Mouse (Mus musculus) MEL (cell line): ENCODE measurements around the gene Col4a6. TPM values are rescaled to one million over a fixed set of nuclear protein-coding genes. Genes with fewer than 3 reads are reported as not detected.

ENCODE experiments used
- DNase-seq: peaks from one replicate; pipeline ENCODE4 v3.0.0; 2011; ENCODE audit warnings: low read depth, low spot score
- H3K27ac ChIP-seq: 2 replicates; pipeline ENCODE4 v1.5.1; 2012; ENCODE audit warnings: low read depth, mild to moderate bottlenecking, control low read depth, low read length, moderate library complexity; ENCODE audit not compliant: control insufficient read depth
- H3K27me3 ChIP-seq, 2 experiments: fragments of 150-350 bp in 1 of 2; sonication (generic) in 1 of 2; 2 replicates each; pipeline ENCODE4 v1.6.1; 2012; ENCODE audit warnings: low read length in 2 of 2, mild to moderate bottlenecking in 2 of 2, improper control_type of control experiment in 1 of 2, moderate library complexity in 1 of 2; ENCODE audit not compliant: insufficient read depth in 2 of 2, control insufficient read depth in 1 of 2
- H3K36me3 ChIP-seq, 2 experiments: 2 replicates each; pipeline ENCODE4 v1.6.1; 2012 to 2014; ENCODE audit warnings: low read length in 2 of 2, improper control_type of control experiment in 1 of 2, inconsistent platforms in 1 of 2, mild to moderate bottlenecking in 1 of 2; ENCODE audit not compliant: insufficient read depth in 2 of 2, control insufficient read depth in 1 of 2
- H3K4me1 ChIP-seq, 2 experiments: fragments of 150-350 bp in 1 of 2; sonication (generic) in 1 of 2; 2 replicates each; pipeline ENCODE4 v1.6.1; 2012; ENCODE audit warnings: low read length in 2 of 2, improper control_type of control experiment in 1 of 2, mild to moderate bottlenecking in 1 of 2; ENCODE audit not compliant: insufficient read depth in 2 of 2, control insufficient read depth in 1 of 2
- H3K4me3 ChIP-seq, 2 experiments: fragments of 150-350 bp in 1 of 2; sonication (generic) in 1 of 2; 2 replicates each; pipeline ENCODE4 v1.5.1; 2012; ENCODE audit warnings: low read depth in 2 of 2, low read length in 2 of 2, mild to moderate bottlenecking in 2 of 2, moderate library complexity in 2 of 2, control low read depth in 1 of 2, improper control_type of control experiment in 1 of 2; ENCODE audit not compliant: control insufficient read depth in 1 of 2, insufficient read depth in 1 of 2
- H3K79me2 ChIP-seq: 2 replicates; pipeline ENCODE4 v1.6.1; 2012; ENCODE audit warnings: mild to moderate bottlenecking, low read length, moderate library complexity; ENCODE audit not compliant: control insufficient read depth, poor library complexity, insufficient read depth
- H3K9ac ChIP-seq: 2 replicates; pipeline ENCODE4 v1.6.1; 2012; ENCODE audit warnings: low read depth, mild to moderate bottlenecking, control low read depth, low read length, moderate library complexity; ENCODE audit not compliant: control insufficient read depth, poor library complexity, severe bottlenecking
- H3K9me3 ChIP-seq: fragments of 150-350 bp; sonication (generic); replicated peaks from 2 replicates; pipeline ENCODE4 v1.6.1; 2012; ENCODE audit warnings: mild to moderate bottlenecking, low read length, improper control_type of control experiment, moderate library complexity; ENCODE audit not compliant: insufficient read depth
- CHD2 ChIP-seq: IDR thresholded peaks from 2 replicates; pipeline ENCODE4 v1.6.1; 2011; ENCODE audit warnings: low read length, improper control_type of control experiment
- E2F4 ChIP-seq: IDR thresholded peaks from 2 replicates; pipeline ENCODE4 v1.6.1; 2011; ENCODE audit warnings: low read depth, low read length, improper control_type of control experiment, borderline replicate concordance
- ELF1 ChIP-seq: IDR thresholded peaks from 2 replicates; pipeline ENCODE4 v1.6.1; 2014; ENCODE audit warnings: low read depth, mild to moderate bottlenecking, inconsistent platforms, low read length, improper control_type of control experiment, moderate library complexity
- EP300 ChIP-seq, 2 experiments: IDR thresholded peaks; 2 replicates each; pipeline ENCODE4 v1.6.1; 2011; ENCODE audit warnings: improper control_type of control experiment in 2 of 2, low read length in 2 of 2, low read depth in 1 of 2, mild to moderate bottlenecking in 1 of 2
- GABPA ChIP-seq: IDR thresholded peaks from 2 replicates; pipeline ENCODE4 v1.6.1; 2012; ENCODE audit warnings: low read depth, mild to moderate bottlenecking, inconsistent platforms, low read length, improper control_type of control experiment, moderate library complexity
- GATA1 ChIP-seq: IDR thresholded peaks from 2 replicates; pipeline ENCODE4 v1.6.1; 2011; ENCODE audit warnings: low read depth, low read length, improper control_type of control experiment
- HCFC1 ChIP-seq: IDR thresholded peaks from 2 replicates; pipeline ENCODE4 v1.6.1; 2012; ENCODE audit warnings: low read depth, mild to moderate bottlenecking, inconsistent platforms, low read length, improper control_type of control experiment, moderate library complexity
- JUND ChIP-seq: IDR thresholded peaks from 2 replicates; pipeline ENCODE4 v1.6.1; 2011; ENCODE audit warnings: low read depth, mild to moderate bottlenecking, improper control_type of control experiment, low read length
- KAT2A ChIP-seq: conservative IDR thresholded peaks from 2 replicates; pipeline ENCODE4 v1.6.1; 2012; ENCODE audit warnings: low read depth, low read length, improper control_type of control experiment, inconsistent platforms
- MAX ChIP-seq: IDR thresholded peaks from 2 replicates; pipeline ENCODE4 v1.6.1; 2011; ENCODE audit warnings: low read length, improper control_type of control experiment
- MAZ ChIP-seq: IDR thresholded peaks from 2 replicates; pipeline ENCODE4 v1.6.1; 2012; ENCODE audit warnings: low read depth, mild to moderate bottlenecking, inconsistent platforms, low read length, improper control_type of control experiment
- MYB ChIP-seq: IDR thresholded peaks from 2 replicates; pipeline ENCODE4 v1.6.1; 2011; ENCODE audit warnings: mild to moderate bottlenecking, low read depth, low read length, improper control_type of control experiment
- NELFE ChIP-seq: IDR thresholded peaks from 2 replicates; pipeline ENCODE4 v1.6.1; 2011; ENCODE audit warnings: low read depth, low read length, improper control_type of control experiment
- NRF1 ChIP-seq: IDR thresholded peaks from 2 replicates; pipeline ENCODE4 v1.6.1; 2014; ENCODE audit warnings: low read depth, mild to moderate bottlenecking, inconsistent platforms, low read length, improper control_type of control experiment, moderate library complexity; ENCODE audit not compliant: poor library complexity, insufficient read depth, severe bottlenecking
- POLR2A ChIP-seq, 2 experiments: IDR thresholded peaks; 2 replicates each; pipeline ENCODE4 v1.6.1; 2011 to 2012; ENCODE audit warnings: low read length in 2 of 2, mild to moderate bottlenecking in 2 of 2, control low read depth in 1 of 2, improper control_type of control experiment in 1 of 2, low read depth in 1 of 2, moderate library complexity in 1 of 2; ENCODE audit not compliant: control insufficient read depth in 1 of 2, insufficient read depth in 1 of 2, poor library complexity in 1 of 2
- POLR2AphosphoS2 ChIP-seq: IDR thresholded peaks from 2 replicates; pipeline ENCODE4 v1.6.1; 2011; ENCODE audit warnings: low read length, improper control_type of control experiment
- SIN3A ChIP-seq: IDR thresholded peaks from 2 replicates; pipeline ENCODE4 v1.6.1; 2012; ENCODE audit warnings: low read length, improper control_type of control experiment, inconsistent platforms
- TBP ChIP-seq: IDR thresholded peaks from 2 replicates; pipeline ENCODE4 v1.8.0; 2011; ENCODE audit warnings: low read depth, low read length, improper control_type of control experiment
- UBTF ChIP-seq: IDR thresholded peaks from 2 replicates; pipeline ENCODE4 v1.6.1; 2012; ENCODE audit warnings: low read depth, mild to moderate bottlenecking, inconsistent platforms, low read length, improper control_type of control experiment, moderate library complexity, borderline replicate concordance; ENCODE audit not compliant: insufficient read depth
- USF1 ChIP-seq: IDR thresholded peaks from 2 replicates; pipeline ENCODE4 v1.6.1; 2014; ENCODE audit warnings: low read depth, mild to moderate bottlenecking, inconsistent platforms, low read length, improper control_type of control experiment, moderate library complexity
- USF2 ChIP-seq, 2 experiments: IDR thresholded peaks; 2 replicates each; pipeline ENCODE4 v1.6.1; 2011 to 2012; ENCODE audit warnings: improper control_type of control experiment in 2 of 2, low read length in 2 of 2, borderline replicate concordance in 1 of 2, inconsistent platforms in 1 of 2, low read depth in 1 of 2, mild to moderate bottlenecking in 1 of 2; ENCODE audit not compliant: insufficient read depth in 1 of 2
- ZC3H11A ChIP-seq: IDR thresholded peaks from 2 replicates; pipeline ENCODE4 v1.6.1; 2012; ENCODE audit warnings: low read depth, mild to moderate bottlenecking, inconsistent platforms, low read length, improper control_type of control experiment
- ZMIZ1 ChIP-seq: IDR thresholded peaks from 2 replicates; pipeline ENCODE4 v1.6.1; 2012; ENCODE audit warnings: low read depth, mild to moderate bottlenecking, inconsistent platforms, low read length, improper control_type of control experiment, moderate library complexity
- polyA plus RNA-seq, 2 experiments: library from polyadenylated mRNA; stranded (reverse) in 1 of 2; unstranded in 1 of 2; fragments of >175 nt in 1 of 2; fragments of >200 nt in 1 of 2; gene quantifications; 2 replicates each; pipeline versions ENCODE4 v1.2.1 to v1.2.4; 2012; ENCODE audit warnings: low replicate concordance in 2 of 2, low read depth in 1 of 2; ENCODE audit not compliant: insufficient read length in 2 of 2, insufficient read depth in 1 of 2, missing spikeins in 1 of 2
- total RNA-seq: library from RNA; depleted of rRNA; stranded (reverse); fragments of 300-350 nt; gene quantifications from 2 replicates; pipeline ENCODE4 v1.2.3, GENCODE M21; 2012

The Col4a6 gene
- total and polyA plus RNA-seq, 3 experiments = not detected

- no peak overlapping the region for H3K9ac ChIP-seq
- H3K4me1 ChIP-seq = no peaks in the 10 kb centered on the region
- H3K27ac ChIP-seq = no peak overlapping the region
- H3K9me3 ChIP-seq = no peaks in the 10 kb centered on the region
- DNase-seq = no peak
- TF ChIP-seq GABPA = no peak
- no peak for TF ChIP-seq JUND
- TF ChIP-seq POLR2AphosphoS2 = no peak
- no peak for TF ChIP-seq GATA1
- TF ChIP-seq MAX = no peak
- TF ChIP-seq USF1 = no peak
- no peak for TF ChIP-seq POLR2A (IDR thresholded peaks at IDR 0.05; ENCODE audit: control insufficient read depth in 1 of 2, insufficient read depth in 1 of 2, low read depth in 1 of 2, low read length in 2 of 2, poor library complexity in 1 of 2)
- TF ChIP-seq ZMIZ1 = no peak
- TF ChIP-seq CHD2 = no peak
- no peak for TF ChIP-seq NRF1
- TF ChIP-seq MAZ = no peak
- TF ChIP-seq NELFE = no peak
- no peak for TF ChIP-seq ELF1
- no peak for TF ChIP-seq KAT2A
- no peak for TF ChIP-seq SIN3A
- no peak for TF ChIP-seq EP300 (IDR thresholded peaks at IDR 0.05; ENCODE audit: low read depth in 1 of 2, low read length in 2 of 2)
- TF ChIP-seq UBTF = no peak
- no peak for TF ChIP-seq HCFC1
- TF ChIP-seq USF2 (IDR thresholded peaks at IDR 0.05; ENCODE audit: borderline replicate concordance in 1 of 2, insufficient read depth in 1 of 2, low read depth in 1 of 2, low read length in 2 of 2) = no peak
- TF ChIP-seq MYB = no peak
- TF ChIP-seq, all 39 proteins: peak for 0
- Histone ChIP-seq H3K36me3 (no peaks in the 10 kb centered on the region), H3K4me3 (no peak overlapping the region), H3K79me2 (no peaks in the 10 kb centered on the region), H3K27me3 (no peaks in the 10 kb centered on the region)
Observed at GRCm38 (mm10) chrX:141316217-141316616, 157.7 kb downstream of the Col4a6 start.

GRCm38 (mm10) chrX:141315795-141316194 lies 158.1 kb downstream of the Col4a6 start:
- Histone ChIP-seq H3K9me3 (no peaks in the 10 kb centered on the region), H3K27me3 (no peaks in the 10 kb centered on the region), H3K79me2 (no peaks in the 10 kb centered on the region), H3K9ac (no peak overlapping the region), H3K27ac (no peak overlapping the region), H3K36me3 (no peaks in the 10 kb centered on the region), H3K4me1 (no peaks in the 10 kb centered on the region), H3K4me3 (no peak overlapping the region)
- no peak for DNase-seq
- TF ChIP-seq MAX (no peak), EP300 (IDR thresholded peaks at IDR 0.05; ENCODE audit: low read depth in 1 of 2, low read length in 2 of 2) (no peak), ZC3H11A (no peak), TBP (no peak), ELF1 (no peak), JUND (no peak), ZMIZ1 (no peak), POLR2A (IDR thresholded peaks at IDR 0.05; ENCODE audit: control insufficient read depth in 1 of 2, insufficient read depth in 1 of 2, low read depth in 1 of 2, low read length in 2 of 2, poor library complexity in 1 of 2) (no peak), POLR2AphosphoS2 (no peak), USF2 (IDR thresholded peaks at IDR 0.05; ENCODE audit: borderline replicate concordance in 1 of 2, insufficient read depth in 1 of 2, low read depth in 1 of 2, low read length in 2 of 2) (no peak), E2F4 (no peak)
